Mouse (Mus musculus) embryonic facial prominence, embryonic 15.5 days (tissue): ENCODE results near the gene Rnf135. TPM values are rescaled to one million over a fixed set of nuclear protein-coding genes. Genes with fewer than 3 reads are reported as not detected.
A peak's percentile ranks its signal among the peaks of the same experiment; 100 is the strongest.

Source experiments
- ATAC-seq: fragments of 200-750 bp; cut with Nextera tagmentation; 2 replicates; pipeline ENCODE4 v1.8.0; 2017; ENCODE audit warnings: low read depth, moderate TSS enrichment; ENCODE audit not compliant: insufficient number of reproducible peaks, low FRiP score, low TSS enrichment
- H3K27ac ChIP-seq: fragments of 300-500 bp; sonication (generic); replicated peaks from 2 replicates; pipeline ENCODE4 v1.5.1; 2015; ENCODE audit warnings: mild to moderate bottlenecking, inconsistent platforms
- H3K27me3 ChIP-seq: fragments of 300-500 bp; sonication (generic); 2 replicates; pipeline ENCODE4 v1.6.1; 2015; ENCODE audit warnings: inconsistent platforms
- H3K36me3 ChIP-seq: fragments of 300-500 bp; sonication (generic); 2 replicates; pipeline ENCODE4 v1.6.1; 2015; ENCODE audit warnings: mild to moderate bottlenecking, inconsistent platforms
- H3K4me1 ChIP-seq: fragments of 300-500 bp; sonication (generic); 2 replicates; pipeline ENCODE4 v1.6.1; 2015; ENCODE audit warnings: inconsistent platforms
- H3K4me2 ChIP-seq: fragments of 300-500 bp; sonication (generic); replicated peaks from 2 replicates; pipeline ENCODE4 v1.6.1; 2015; ENCODE audit warnings: mild to moderate bottlenecking, inconsistent platforms
- H3K4me3 ChIP-seq: fragments of 300-500 bp; sonication (generic); replicated peaks from 2 replicates; pipeline ENCODE4 v1.5.1; 2015; ENCODE audit warnings: mild to moderate bottlenecking, inconsistent platforms
- H3K9ac ChIP-seq: fragments of 300-500 bp; sonication (generic); 2 replicates; pipeline ENCODE4 v1.6.1; 2015; ENCODE audit warnings: inconsistent platforms
- H3K9me3 ChIP-seq: fragments of 300-500 bp; sonication (generic); replicated peaks from 2 replicates; pipeline ENCODE4 v1.6.1; 2016; ENCODE audit warnings: inconsistent platforms
- WGBS: fragments of 180-500 bp; shearing (Covaris S2); methylation state at CpG from one replicate; pipeline ENCODE4 v1.1.7; 2015; 5-methylcytosine and 5-hydroxymethylcytosine counted together
- polyA plus RNA-seq: library from polyadenylated mRNA; unstranded; fragments of >200 nt; fragmentation: Nextera tagmentation; extraction: Ambion mirVana; gene quantifications from 2 replicates; pipeline ENCODE4 v1.2.1, GENCODE M21; 2015

Gene Rnf135
- polyA plus RNA-seq, 1 experiment from 2014 or later: 9.5 TPM

DNA sequence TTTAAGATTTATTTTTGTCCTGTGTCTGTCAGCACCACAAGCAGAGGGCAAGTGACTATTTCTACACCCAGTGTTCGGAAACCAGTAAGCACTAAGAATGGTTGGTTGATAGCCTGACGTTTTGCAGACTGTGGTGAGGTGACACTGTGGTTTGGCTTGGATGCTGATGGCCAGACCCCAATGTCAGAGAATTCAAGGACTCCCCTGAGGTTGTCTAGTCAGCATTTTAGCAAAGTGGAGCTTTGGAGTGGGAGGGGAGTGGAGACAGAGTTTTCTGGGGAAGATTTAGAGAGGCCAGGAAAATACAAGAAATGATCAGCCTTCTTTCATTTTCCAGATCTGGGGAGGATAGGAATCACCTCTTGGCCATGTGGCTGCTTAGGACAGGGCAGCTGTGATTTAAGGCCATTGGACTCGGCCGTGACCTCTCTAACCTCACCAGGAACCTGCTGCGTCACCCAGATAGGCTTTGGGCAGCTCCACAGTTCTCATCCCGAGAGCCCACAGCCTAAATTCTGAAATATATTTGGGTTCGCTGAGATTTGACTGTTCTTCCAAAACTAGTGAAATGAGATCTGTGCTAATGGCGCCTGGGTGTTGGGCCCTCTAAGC lies 34.1 kb upstream of the Rnf135 start:
- H3K27me3 ChIP-seq: peaks cover 33% of the 10 kb centered on the region
- no peak overlapping the region for H3K4me2 ChIP-seq
- no peaks in the 10 kb centered on the region for H3K9me3 ChIP-seq
- H3K9ac ChIP-seq: no peak overlapping the region
- no peak for ATAC-seq
- H3K4me1 ChIP-seq: peaks cover 7% of the 10 kb centered on the region
- WGBS: 80% methylated on average over 8 of the region's 8 CpGs
- no peaks in the 10 kb centered on the region for H3K36me3 ChIP-seq
- no peak overlapping the region for H3K27ac ChIP-seq
- no peak overlapping the region for H3K4me3 ChIP-seq

DNA sequence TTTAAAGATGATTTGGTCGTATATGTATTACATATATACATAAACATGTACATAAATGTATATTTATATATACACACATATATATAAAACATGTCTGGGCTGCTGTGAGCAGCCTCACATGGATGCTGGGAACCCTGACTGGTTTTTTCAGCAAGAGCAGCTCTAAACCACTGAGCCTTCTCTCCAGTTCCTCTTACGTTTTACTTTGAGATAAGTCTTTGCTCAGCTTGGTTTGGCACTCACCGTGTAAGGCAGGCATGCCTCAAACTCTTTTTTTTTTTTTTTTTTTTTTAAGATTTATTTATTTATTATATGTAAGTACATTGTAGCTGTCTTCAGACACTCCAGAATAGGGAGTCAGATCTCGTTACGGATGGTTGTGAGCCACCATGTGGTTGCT lies 33.1 kb upstream of the Rnf135 start:
- H3K27ac ChIP-seq: no peak overlapping the region
- no peak for ATAC-seq
- no peak overlapping the region for H3K9ac ChIP-seq
- H3K36me3 ChIP-seq: no peaks in the 10 kb centered on the region
- 70% methylated on average over 5 of the region's 5 CpGs for WGBS
- no peak overlapping the region for H3K4me2 ChIP-seq
- H3K9me3 ChIP-seq: no peaks in the 10 kb centered on the region
- peaks cover 8% of the 10 kb centered on the region for H3K4me1 ChIP-seq
- H3K27me3 ChIP-seq: peaks cover 44% of the 10 kb centered on the region
- H3K4me3 ChIP-seq: no peak overlapping the region

GRCm38 (mm10) chr11:80151541-80151940 lies 32.1 kb upstream of the Rnf135 start:
- no peak overlapping the region for H3K9ac ChIP-seq
- H3K4me1 ChIP-seq: peaks cover 8% of the 10 kb centered on the region
- no peaks in the 10 kb centered on the region for H3K9me3 ChIP-seq
- WGBS: 53% methylated on average over 2 of the region's 2 CpGs
- no peaks in the 10 kb centered on the region for H3K36me3 ChIP-seq
- H3K27me3 ChIP-seq: peaks cover 52% of the 10 kb centered on the region
- H3K27ac ChIP-seq: no peak overlapping the region
- no peak overlapping the region for H3K4me2 ChIP-seq
- ATAC-seq: no peak
- H3K4me3 ChIP-seq: no peak overlapping the region

DNA sequence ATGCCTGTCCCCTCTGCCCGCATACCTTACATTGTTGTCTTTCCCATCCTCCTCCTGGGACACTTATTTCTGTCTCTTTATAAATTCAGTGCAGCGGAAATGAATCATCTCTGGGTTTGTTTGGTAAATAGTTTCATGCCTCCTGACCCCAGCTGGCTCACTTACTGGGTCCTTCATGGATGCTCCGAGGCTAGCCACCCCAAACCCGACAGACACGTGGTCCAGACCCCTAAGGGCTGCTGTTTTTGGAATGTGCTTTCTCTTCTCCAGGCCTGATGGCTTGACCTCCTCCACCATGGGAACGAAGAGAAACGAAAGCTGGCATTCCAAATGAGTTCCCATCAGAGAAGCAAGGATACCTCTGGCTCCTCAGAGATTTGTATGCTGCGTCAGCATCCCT lies 31.3 kb upstream of the Rnf135 start:
- Histone ChIP-seq H3K4me3 (no peak overlapping the region), H3K4me1 (peaks cover 8% of the 10 kb centered on the region), H3K9me3 (no peaks in the 10 kb centered on the region), H3K9ac (no peak overlapping the region), H3K27me3 (peaks cover 55% of the 10 kb centered on the region), H3K36me3 (no peaks in the 10 kb centered on the region), H3K4me2 (no peak overlapping the region), H3K27ac (no peak overlapping the region)
- 70% methylated on average over 8 of the region's 8 CpGs for WGBS
- ATAC-seq: no peak

DNA sequence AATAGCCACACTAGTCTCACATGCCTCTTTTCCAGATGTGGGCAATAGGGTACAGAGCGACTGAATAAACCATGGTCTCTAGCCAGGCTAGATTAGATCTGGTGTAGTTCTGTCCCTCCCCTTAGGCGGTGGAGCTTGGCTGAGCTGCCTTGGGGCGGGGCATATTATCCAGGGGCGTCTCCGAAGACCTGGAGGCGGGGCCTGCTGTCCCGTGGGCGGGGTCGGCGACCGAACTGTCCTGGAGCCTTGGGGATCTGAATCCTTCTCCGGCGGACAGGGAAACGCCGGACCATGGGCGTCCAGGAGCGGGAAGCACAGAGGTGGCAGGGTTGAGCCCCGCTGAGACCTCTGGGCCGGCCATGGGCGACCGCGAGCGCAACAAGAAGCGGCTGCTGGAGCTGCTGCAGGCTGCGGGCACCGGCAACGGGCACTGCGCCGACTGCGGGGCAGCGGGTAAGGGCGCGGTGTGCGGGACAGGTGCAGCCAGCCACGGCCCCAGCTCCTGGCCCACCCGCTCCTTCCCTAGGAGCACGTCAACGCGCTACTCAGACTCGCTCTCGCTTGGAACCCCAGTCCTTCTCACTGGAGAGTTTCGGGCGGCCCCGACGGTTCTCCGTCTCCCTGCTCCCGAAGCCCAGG lies 29.7 kb upstream of the Rnf135 start, which contains the start of gene Adap2:
TSS of gene Adap2 (plus strand) at position 249 of the 639 bp plus-strand sequence.
- Histone ChIP-seq H3K27me3 (peaks cover 55% of the 10 kb centered on the region), H3K36me3 (no peaks in the 10 kb centered on the region), H3K9ac (0 out of 2 replicates have a peak within 1 kb of the TSS, but pooled peaks have one; percentile 9), H3K4me1 (peaks cover 8% of the 10 kb centered on the region), H3K4me2 (peak within 1 kb of the TSS; percentile 83), H3K9me3 (no peaks in the 10 kb centered on the region), H3K27ac (no peak within 1 kb of the TSS), H3K4me3 (peak within 1 kb of the TSS; percentile 54)
- under 1% methylated on average over 47 of the region's 47 CpGs for WGBS
- ATAC-seq: peak; percentile 85

DNA sequence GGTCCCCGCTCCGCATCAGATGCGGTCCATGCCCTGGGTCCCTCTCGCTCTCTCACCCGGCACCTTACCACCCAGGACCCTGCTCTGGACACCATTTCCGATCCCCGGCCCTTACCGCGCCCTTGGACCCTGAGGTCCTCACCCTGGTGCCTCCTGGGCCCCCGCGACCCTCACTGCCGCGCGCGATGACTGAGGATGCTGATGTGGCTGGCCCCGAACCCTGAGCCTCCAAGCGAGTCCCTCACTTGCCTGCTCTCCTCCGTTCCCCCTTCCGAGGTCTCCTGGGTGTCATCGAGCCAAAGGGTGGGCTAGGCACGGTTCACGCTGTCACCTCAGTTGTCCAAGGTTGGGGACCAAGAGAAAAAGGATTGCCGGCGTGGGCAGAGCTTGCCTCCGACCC lies 29.1 kb upstream of the Rnf135 start:
- 31% methylated on average over 25 of the region's 25 CpGs for WGBS
- 0 out of 2 replicates have a peak overlapping the region, but pooled peaks have one; percentile 9 for H3K9ac ChIP-seq
- H3K36me3 ChIP-seq: no peaks in the 10 kb centered on the region
- H3K4me3 ChIP-seq: peak overlapping the region; percentile 54
- peak overlapping the region; percentile 83 for H3K4me2 ChIP-seq
- H3K9me3 ChIP-seq: no peaks in the 10 kb centered on the region
- no peak overlapping the region for H3K27ac ChIP-seq
- ATAC-seq: no peak
- peaks cover 8% of the 10 kb centered on the region for H3K4me1 ChIP-seq
- H3K27me3 ChIP-seq: peaks cover 55% of the 10 kb centered on the region

GRCm38 (mm10) chr11:80155541-80155940 lies 28.1 kb upstream of the Rnf135 start:
- H3K36me3 ChIP-seq: no peaks in the 10 kb centered on the region
- H3K4me2 ChIP-seq: no peak overlapping the region
- no peak overlapping the region for H3K27ac ChIP-seq
- H3K27me3 ChIP-seq: peaks cover 52% of the 10 kb centered on the region
- H3K4me3 ChIP-seq: no peak overlapping the region
- no peak for ATAC-seq
- no peak overlapping the region for H3K9ac ChIP-seq
- peaks cover 8% of the 10 kb centered on the region for H3K4me1 ChIP-seq
- 86% methylated on average over 8 of the region's 8 CpGs for WGBS
- H3K9me3 ChIP-seq: no peaks in the 10 kb centered on the region

- peaks cover 8% of the 10 kb centered on the region for H3K4me1 ChIP-seq
- H3K9me3 ChIP-seq: no peaks in the 10 kb centered on the region
- H3K27ac ChIP-seq: no peak overlapping the region
- H3K36me3 ChIP-seq: no peaks in the 10 kb centered on the region
- no peak overlapping the region for H3K4me2 ChIP-seq
- H3K27me3 ChIP-seq: peaks cover 52% of the 10 kb centered on the region
- H3K4me3 ChIP-seq: no peak overlapping the region
- no peak overlapping the region for H3K9ac ChIP-seq
- 81% methylated on average over 4 of the region's 4 CpGs for WGBS
- ATAC-seq: no peak
These were observed 27.7 kb upstream of the Rnf135 start for GRCm38 (mm10) chr11:80155961-80156360.

DNA sequence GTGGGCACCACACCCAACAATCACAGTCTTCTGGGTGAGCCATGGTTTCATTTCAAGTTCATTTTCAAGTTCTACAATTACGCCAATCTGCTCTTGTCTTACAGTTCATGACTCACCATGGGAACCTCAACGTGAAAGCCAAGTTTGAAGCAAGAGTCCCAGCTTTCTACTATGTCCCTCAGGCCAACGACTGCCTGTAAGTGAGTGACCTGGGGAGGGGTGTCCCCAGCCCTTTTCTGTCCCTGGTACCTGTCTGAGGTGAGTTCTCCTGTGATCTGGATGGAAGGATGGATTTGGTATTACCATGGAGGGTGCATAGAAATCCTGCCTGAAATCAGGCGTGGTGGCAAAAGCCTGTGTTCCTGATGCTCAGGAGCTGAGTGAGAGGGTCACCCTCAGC lies 26.8 kb upstream of the Rnf135 start:
- Histone ChIP-seq H3K9me3 (no peaks in the 10 kb centered on the region), H3K36me3 (no peaks in the 10 kb centered on the region), H3K4me2 (no peak overlapping the region), H3K9ac (no peak overlapping the region), H3K4me3 (no peak overlapping the region), H3K27me3 (peaks cover 49% of the 10 kb centered on the region), H3K27ac (no peak overlapping the region), H3K4me1 (peaks cover 8% of the 10 kb centered on the region)
- 79% methylated on average over 4 of the region's 4 CpGs for WGBS
- ATAC-seq: no peak

GRCm38 (mm10) chr11:80159018-80159417 lies 24.6 kb upstream of the Rnf135 start:
- WGBS: 81% methylated on average over 7 of the region's 7 CpGs
- Histone ChIP-seq H3K36me3 (no peaks in the 10 kb centered on the region), H3K27ac (no peak overlapping the region), H3K27me3 (peaks cover 27% of the 10 kb centered on the region), H3K9me3 (no peaks in the 10 kb centered on the region), H3K9ac (no peak overlapping the region), H3K4me3 (no peak overlapping the region), H3K4me1 (peaks cover 6% of the 10 kb centered on the region), H3K4me2 (no peak overlapping the region)
- ATAC-seq: no peak

- no peaks in the 10 kb centered on the region for H3K36me3 ChIP-seq
- H3K9me3 ChIP-seq: no peaks in the 10 kb centered on the region
- H3K4me2 ChIP-seq: no peak overlapping the region
- no peak for ATAC-seq
- H3K4me3 ChIP-seq: no peak overlapping the region
- H3K27me3 ChIP-seq: peaks cover 7% of the 10 kb centered on the region; the same call in 1 of the 2 replicates
- H3K9ac ChIP-seq: no peak overlapping the region
- H3K27ac ChIP-seq: no peak overlapping the region
- H3K4me1 ChIP-seq: no peaks in the 10 kb centered on the region
- WGBS: 77% methylated on average over 4 of the region's 4 CpGs
These were observed 22.6 kb upstream of the Rnf135 start for GRCm38 (mm10) chr11:80161041-80161440.
